Mouse (Mus musculus): ENCODE data around the gene Atf7ip.

GRCm38 (mm10) chr6:136522658-136523057, 16.7 kb downstream of the Atf7ip start:
- no peak for TF ChIP-seq CTCF (IDR thresholded peaks at IDR 0.05; ENCODE audit: control insufficient read depth, insufficient read depth, insufficient read length)
- TF ChIP-seq MAX (IDR thresholded peaks at IDR 0.05) = no peak
- no peak for TF ChIP-seq MYOD1 (IDR thresholded peaks at IDR 0.05; ENCODE audit: control insufficient read depth, insufficient read length, low read depth)
- TF ChIP-seq CEBPB (IDR thresholded peaks at IDR 0.05; ENCODE audit: low read depth) = no peak
- no peak for TF ChIP-seq MYOG (IDR thresholded peaks at IDR 0.05; ENCODE audit: control insufficient read depth, extremely low read depth, insufficient read length)
- TF ChIP-seq USF1 (IDR thresholded peaks at IDR 0.05; ENCODE audit: low read depth) = no peak
